Mouse (Mus musculus) cerebellum, adult 2 months (tissue): ENCODE measurements around the gene Creg2.

Experiments
- CTCF ChIP-seq: fragments of 200-500 bp; IDR thresholded peaks from 2 replicates; pipeline ENCODE4 v1.5.1; 2011; ENCODE audit warnings: low read depth, mild to moderate bottlenecking, control low read depth, low read length, moderate library complexity, borderline replicate concordance; ENCODE audit not compliant: insufficient read depth
- POLR2A ChIP-seq: fragments of 200-500 bp; IDR thresholded peaks from 2 replicates; pipeline ENCODE4 v1.6.1; 2011; ENCODE audit warnings: low read length, control low read depth, borderline replicate concordance; ENCODE audit not compliant: insufficient read depth

DNA sequence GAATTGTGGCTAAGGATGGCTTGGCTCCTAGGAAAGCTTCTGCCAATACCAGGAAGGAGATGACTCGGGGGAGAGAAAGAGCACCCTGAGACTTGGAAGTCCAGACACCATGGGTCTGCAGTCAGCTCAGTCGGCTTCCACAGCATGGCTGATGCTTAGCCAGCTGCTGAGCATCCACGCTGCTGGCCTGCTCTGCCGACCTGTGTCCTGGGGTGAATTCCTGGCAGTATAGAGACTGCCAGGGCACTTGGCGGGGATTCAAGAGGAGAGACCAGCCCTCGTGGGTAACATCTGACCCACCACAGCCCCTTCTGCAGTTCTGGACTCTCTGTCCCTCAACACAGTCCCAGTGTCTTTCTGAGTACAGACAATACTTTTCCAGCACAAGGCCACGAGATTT, 43.5 kb upstream of the Creg2 start:
- TF ChIP-seq CTCF (no peak), POLR2A (no peak)
